Mouse (Mus musculus): ENCODE measurements at regions not wholly inside any gene's neighbourhood (a gene's known extent, or its start where the extent isn't known, plus 50 kb on each side); places are given as distances from the start of the nearest gene placed in this dataset.

DNA sequence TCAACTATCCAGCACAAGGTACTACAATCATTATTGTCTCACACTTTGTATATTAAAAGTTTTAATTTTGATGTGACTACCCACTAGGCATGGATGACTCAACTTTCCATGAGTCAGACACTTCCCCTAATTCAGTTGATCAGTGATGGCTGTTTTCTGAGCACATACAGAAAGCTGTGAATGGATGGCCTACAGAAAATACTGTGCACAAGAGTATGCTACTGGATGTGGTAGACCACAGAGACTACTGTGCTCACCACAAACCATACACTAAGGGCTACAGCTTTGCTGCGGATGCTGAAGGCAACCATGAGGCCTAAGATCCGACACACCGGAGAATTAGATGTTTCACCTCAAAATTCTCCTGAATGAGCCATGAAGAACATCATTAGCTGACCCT lies 174.4 kb upstream of the March1 start:
- no peak for DNase-seq

DNA sequence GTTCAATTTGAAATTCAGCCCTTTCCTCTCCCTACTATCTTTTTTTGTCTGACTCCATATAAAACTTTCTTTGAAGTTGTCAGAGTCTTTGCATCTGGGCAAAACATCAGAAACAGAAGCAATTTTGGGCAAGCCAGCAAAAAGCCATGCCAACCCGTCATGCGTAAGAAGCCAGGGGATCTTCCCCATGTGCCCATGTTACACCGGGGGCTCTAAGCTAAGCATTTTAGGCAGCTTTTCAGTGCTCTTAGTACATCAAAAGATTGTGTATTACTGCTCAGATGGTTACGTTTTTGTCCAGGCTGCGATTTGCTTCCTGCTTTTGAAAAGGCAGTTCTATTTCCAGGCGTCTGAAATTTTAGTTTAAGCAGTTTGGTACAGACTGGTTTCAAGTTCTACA lies 196.8 kb upstream of the March1 start:
- no peak for DNase-seq

GRCm38 (mm10) chr8:65417897-65418296 lies 199.8 kb upstream of the March1 start:
- no peak for DNase-seq

DNA sequence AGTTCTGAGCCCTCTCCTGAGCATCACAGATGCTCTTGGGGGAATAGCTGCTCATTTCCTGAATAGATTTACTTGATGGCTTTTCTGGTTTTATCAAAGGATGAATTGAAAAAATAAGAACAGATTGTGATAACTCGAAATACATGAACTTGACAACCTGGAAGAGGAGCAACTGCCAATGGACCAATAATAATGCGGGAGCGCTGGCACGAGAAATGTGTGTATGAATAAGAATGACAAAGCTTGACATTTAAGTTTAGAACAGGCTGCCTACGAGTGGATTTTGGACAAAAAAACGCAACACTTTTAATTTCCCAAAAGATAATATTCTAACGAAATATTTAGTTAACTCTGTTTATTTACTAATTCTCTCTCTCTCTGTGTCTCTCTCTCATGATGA lies 203.5 kb upstream of the March1 start:
- peak in 1 of 2 experiments; percentile 27 for DNase-seq

GRCm38 (mm10) chr8:65412291-65412690 lies 205.4 kb upstream of the March1 start:
- DNase-seq: peak; percentile 47 to 77

GRCm38 (mm10) chr8:65395755-65396154 lies 221.9 kb upstream of the March1 start:
- DNase-seq: no peak

DNA sequence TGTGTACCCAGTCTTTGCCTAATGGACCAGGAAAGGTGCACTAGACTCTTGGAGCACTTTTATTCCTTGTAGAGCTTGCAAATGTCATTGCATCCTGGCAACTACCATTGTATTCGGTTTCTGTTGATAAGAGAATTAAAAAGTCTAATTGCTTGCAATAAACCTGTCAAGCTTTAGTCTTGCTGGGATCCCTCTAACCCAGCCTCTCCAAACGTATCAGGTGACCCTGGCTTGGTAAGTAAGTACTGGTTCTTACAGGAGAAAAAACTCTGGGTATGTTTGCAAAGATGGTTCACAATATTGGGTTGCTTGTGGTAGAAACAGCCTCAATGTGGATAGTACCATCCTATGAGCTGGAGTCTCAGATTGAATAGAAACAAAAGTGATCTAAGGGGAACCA lies 226.6 kb upstream of the BC030870 start:
- no peak for DNase-seq

GRCm38 (mm10) chr8:65349396-65349795 lies 220.0 kb upstream of the BC030870 start:
- DNase-seq: no peak

GRCm38 (mm10) chr8:65331136-65331535 lies 201.8 kb upstream of the BC030870 start:
- peak; percentile 15 to 38 for DNase-seq

DNA sequence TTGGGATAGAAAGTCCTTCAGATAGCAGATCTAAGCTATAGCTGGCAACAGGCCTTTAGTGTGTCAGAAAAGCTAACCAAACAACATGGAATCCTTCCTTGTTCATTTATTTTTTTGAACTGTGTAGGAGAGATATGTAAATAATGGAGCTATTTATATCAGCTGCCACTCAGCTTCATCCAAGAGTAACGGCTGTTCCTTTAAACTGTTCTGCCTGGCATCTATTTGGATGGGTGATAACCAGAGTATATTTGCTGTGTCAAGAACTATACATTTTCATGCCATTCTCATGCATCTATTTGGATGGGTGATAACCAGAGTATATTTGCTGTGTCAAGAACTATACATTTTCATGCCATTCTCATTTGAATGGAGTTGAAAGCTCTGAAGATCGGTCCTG lies 159.3 kb upstream of the BC030870 start:
- no peak for DNase-seq

DNA sequence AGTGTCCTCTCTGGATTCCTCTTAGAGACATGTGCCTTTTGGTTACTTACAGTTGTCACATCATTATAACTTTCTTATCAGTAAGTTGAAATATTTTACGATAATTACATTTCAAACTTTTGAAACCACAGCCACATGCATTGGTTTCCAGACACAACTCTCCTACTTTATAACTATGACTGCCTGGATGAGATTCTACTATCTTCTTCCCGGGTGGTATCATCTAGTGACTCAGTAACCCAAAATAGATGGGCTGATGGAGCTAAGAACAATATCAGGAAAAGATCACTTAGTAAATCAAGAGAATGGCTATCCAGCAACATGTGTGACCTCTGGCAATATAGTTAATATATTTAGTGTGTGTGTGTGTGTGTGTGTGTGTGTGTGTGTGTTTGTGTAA lies 151.0 kb upstream of the BC030870 start:
- no peak for DNase-seq

Data from cerebellum, postnatal 14 days (tissue).